Mouse (Mus musculus) cerebellum, adult (tissue): ENCODE results near the gene Ddx6.
"Not testable (repeated sequence)": the region's sequence is repeated elsewhere in the genome, so short reads cannot be mapped to it uniquely, and the experiment has no call there.

Experiments used
- ATAC-seq: cut with Nextera tagmentation; 2 replicates; pipeline ENCODE4 v1.9.2; 2017; ENCODE audit warnings: mild to moderate bottlenecking, moderate library complexity, mixed read lengths; ENCODE audit not compliant: insufficient number of reproducible peaks, low FRiP score, low TSS enrichment

Ddx6 gene

DNA sequence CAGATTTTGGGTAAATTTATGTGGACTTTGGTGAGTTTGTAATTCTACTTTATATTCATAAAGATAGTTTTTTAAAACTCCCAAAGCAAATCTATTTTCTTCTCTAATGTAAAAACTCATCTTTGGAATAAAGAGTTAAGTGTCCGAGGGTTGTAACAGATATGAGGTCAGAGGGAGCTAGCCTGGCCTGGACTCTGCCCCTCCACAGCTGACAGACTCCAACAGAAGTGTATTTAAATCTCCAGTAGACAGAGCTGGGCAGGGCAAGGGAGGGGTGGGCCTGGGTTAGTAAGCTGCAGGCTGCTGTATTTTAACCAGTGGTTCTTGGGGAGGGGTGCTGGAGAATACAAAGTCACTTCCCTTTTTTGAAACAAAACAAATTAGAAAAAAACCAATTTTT lies 35.3 kb downstream of the Ddx6 start:
- not testable (repeated sequence) for ATAC-seq

DNA sequence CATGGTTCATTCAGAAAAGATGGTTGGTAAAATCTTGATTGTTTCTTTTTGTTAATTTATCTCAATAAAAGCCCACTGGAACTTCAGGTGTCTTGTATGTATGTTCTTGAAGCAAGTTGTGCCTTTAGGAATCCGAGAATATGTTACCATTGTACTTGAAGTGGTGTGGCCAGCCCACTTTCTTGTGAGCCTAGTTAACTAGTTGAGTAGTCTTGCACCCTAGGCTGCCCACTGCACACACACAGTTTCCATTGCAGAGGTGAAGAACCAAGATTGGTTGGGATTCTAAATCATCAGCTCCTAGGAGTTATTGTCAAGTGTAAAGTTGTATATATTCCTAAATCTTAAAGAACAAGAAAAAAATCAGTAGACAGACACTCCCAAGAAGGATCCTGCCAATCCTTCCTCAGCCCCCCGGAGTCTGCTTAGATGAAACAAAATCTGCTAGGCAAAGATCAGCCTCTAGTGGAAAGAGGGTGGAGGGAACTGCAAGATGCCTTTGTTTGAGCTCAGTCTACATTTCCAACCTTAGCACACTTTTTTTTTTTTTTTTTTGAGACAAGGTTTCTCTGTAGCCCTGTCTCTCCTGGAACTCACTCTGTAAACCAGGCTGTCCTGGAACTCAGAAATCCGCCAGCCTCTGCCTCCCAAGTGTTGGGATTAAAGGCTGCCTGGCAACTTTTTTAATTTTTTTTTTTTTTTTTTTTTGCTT lies 36.1 kb downstream of the Ddx6 start:
- no peak for ATAC-seq

DNA sequence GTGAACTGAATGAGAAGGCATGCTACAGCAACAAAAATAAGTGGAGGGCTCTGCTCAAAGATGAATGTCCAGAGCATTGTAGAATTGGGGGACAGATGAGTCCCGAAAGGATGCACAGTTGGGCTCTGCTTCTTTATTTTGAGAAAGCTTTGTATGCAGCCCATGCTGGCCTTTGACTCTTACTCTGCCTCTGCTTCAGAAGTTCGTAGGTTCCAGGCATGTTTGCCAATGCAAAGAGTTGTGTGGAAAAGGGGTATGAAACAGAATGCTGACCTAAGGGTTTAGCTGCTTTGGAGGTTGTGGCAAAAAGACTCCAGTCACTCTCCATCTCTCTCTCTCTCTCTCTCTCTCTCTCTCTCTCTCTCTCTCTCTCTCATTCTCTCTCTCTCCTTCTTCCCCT lies 36.9 kb downstream of the Ddx6 start:
- no peak for ATAC-seq

DNA sequence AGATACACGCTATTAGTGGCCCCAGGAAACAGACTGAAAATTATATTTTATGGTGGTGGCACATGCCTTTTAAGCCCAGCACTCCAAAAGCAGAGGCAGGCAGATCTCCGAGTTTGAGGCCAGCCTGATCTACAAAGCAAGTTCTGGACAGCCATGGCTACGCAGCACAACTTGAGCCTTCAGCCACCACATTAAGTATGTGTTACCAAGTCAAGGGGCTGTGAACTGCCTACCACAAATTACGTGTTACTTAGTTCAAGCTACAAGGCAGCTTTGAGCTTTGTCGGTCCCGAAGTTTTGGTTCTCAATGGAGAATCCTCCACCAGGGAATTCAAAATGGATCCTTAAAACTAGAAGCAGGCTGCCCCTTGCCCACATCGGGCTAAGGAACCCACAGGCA lies 38.4 kb downstream of the Ddx6 start:
- ATAC-seq, result no peak

DNA sequence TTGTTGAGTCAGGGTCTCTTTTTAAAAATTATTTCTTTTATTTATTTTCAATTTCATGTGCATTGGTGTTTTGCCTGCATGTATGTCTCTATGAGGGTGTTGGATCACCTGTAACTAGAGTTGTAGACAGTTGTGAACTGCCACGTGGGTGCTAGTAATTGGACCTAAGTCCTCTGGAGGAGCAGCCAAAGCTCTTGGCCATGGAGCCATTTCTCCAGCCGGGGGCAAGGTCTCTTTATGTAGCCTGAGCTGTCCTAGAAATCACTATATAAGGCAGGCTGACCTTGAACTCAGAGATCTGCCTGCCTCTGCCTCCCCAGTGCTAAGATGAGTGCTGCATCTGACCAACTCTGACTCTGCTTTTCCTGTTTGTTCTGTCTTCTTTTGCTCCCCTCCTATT lies 39.5 kb downstream of the Ddx6 start:
- no peak for ATAC-seq

DNA sequence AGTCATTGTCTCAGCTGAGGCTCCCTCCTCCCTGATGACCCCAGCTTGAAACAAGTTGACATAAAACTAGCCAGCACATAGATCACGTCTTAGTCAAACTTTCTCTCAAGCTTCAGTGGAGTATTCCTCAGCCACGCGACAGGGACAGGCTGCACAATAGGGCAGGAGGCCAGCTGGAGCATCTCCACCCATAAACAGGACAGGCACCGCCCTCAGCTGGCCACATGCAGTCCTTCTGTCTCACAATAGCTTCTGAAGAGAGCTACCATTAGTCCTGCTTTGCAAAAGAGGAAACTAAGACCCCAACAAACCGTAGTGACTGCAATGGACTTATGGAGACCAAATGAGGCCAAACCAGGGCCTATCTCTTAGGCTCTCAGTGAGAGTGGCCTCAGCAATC lies 40.8 kb downstream of the Ddx6 start:
- ATAC-seq, result no peak

DNA sequence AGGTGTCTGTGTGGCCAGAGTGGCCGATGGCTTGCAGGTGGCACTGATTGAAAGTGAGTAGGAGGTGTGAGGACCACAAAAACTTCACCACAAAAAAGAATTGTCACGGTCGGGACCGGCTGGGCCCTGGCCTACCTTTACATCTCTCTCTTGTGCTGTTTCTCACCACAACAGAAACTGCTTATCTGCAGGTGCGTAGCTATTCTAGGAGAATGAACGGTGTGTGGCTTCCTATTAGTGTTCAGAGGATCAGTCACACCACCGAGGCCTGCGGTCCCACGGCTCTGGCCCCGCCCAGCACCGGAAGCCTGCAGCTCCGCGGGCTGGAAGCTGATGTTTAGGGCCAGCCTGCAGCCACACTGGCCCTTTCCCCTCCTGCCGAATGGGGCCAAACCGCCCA lies 41.2 kb downstream of the Ddx6 start:
- no peak for ATAC-seq

DNA sequence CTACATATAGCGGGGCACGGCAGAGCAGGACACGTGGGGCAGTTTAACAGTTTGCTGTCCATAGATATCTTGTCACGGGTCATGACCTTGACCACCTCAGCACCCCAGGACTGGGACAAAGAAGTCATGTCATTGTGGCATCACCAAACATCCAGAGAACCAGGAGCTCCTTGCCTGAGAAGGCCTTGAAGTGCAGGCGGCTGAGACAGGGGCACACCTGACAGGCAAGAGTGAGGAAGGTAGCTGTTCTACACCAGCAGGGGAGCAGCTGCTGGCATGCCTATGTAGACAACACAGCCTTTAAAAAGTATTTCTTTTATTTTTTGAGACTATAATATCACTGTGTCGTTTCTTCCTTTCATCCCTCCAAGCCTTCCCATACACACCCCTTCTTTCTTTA lies 41.7 kb downstream of the Ddx6 start:
- no peak for ATAC-seq

DNA sequence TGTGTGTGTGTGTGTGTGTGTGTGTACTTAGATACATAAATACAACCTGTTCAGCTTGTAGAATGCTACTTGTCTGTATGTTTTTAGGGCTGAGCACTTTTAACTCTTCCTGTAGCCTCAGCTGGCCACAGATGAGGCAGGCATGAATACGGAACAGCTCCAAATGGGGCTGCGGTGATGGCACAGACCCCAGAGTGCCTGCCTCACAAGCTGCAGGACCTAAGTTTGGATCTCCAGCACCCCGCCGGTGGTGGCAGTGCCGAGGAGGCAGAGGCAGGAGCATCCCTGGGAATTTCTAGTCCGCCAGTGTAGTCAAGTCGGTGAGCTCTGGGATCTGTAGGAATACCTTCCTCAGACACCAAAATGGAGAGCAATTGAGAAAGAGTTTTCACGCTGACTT lies 42.3 kb downstream of the Ddx6 start:
- ATAC-seq, result no peak

DNA sequence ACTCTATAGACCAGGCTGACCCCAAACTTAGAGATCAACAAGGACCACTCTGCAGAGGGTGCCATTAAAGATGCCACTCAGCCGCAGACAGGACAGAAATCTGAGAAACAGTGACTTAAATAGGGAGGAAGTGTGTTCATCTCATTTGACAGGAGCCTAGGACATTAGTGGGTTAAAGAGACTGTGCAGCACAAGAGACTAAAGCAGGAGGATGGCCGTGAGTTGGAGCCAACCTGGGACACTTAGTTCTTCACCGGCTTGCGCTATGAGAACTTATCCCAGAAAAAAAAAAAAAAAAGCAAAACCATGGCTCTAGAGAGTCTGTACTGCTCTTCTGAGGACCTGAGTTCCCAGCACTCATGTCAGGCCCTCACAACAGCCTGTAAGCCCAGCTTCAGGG lies 43.0 kb downstream of the Ddx6 start:
- ATAC-seq, result no peak

DNA sequence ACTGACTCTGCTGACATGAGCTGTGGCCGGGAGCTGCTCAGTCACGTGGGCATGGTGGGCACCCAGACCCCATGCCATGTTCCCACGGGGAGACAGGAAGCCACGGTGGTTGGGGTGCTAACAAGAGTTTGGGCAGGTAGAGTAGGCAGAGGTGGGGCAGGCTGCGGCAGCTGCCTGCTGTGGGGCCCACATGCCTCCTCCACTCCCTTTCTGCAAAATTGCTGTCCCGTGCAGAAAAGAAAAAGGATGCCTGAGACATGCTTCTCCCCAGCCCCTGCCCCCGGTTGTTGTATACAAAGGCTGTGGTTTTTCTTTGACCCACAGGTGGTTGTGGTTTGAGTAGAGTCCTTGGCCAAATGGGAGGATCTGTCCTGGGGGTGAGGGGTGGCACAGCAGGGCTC lies 44.2 kb downstream of the Ddx6 start:
- ATAC-seq, result no peak

DNA sequence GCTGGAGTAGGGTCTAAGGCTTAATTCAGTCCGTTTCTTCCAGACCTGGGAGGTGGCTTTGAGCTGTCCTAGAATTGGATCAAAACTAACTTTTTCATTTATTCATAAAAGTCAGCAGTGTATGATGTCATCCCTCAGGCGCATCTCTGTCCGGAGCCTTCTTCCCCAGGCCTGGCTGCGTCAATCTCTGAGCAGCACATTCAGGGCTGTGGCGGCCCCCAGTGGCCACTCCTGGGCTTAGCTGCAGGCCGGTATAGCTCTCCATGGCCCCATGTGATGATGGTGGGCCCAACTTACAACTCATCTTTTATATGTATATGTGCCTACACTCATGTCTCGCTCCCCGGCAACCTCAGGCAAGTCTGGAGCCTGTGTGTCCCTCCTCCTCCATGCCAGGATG lies 47.3 kb downstream of the Ddx6 start:
- 0 out of 2 replicates have a peak, but pooled peaks have one; percentile 58 for ATAC-seq

DNA sequence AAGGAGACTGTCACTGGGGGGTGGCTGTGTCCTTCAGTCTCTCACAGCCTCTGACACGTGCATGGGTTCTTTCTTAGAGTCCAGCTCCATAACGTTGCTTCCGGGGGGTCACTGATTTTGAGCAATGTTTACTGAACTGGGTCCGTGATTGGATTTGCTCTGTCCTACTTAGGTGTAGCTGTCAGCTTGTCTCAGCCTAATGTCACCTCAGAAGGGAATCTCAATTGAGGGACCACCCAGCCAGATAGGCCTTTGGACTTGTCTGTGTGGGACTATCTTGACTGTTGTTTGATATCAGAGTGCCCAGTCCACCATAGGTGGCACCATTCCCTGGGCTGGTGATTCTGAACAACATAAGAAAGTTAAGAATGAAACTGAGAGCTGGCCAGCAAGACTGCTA lies 49.2 kb downstream of the Ddx6 start:
- ATAC-seq, result no peak

DNA sequence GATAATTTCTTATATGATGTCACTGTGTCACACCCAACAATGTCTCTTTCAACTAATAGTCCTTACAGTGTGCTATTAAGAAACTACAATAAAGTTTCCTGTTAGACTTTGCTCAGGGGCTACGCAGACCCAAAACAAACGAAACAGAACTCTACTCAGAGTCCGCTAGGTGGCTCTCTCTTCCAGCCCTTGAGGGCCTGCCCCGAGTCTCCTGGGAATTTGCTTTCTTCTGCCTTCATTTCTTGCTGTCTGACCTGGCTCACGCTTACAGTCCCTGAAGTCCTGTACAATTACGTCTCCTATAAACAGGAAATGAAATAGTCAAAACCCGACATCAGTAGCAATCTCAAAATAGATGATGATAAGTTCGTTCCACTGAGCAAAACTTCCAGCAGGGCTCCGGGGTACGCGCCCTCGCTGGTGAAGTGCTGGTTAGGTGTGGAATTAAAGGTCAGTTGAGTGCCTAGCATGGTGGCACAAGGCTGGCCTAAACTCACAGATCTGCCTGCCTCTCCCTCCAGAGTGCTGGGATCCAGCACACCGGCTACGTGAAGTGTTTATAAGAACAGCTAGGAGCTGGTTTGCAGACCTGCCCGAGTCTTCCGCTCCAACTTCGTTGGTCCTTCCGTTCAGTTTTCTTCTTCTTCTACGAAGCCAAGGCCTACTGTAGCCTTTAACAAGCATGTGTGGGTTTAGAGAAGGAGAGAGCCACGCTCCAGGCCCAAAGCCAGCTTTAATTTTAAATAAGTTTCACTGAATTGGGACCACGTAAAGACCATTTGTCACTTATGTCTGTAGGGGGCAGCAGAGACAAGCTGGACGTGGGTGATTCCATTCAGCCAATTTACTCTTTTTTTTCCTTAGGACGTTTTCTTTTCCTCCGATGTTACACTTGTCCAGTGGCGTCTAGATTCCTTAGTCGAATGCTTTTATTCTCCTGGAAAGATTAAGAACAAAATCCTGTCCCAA lies 50.7 kb downstream of the Ddx6 start:
- ATAC-seq, result no peak

DNA sequence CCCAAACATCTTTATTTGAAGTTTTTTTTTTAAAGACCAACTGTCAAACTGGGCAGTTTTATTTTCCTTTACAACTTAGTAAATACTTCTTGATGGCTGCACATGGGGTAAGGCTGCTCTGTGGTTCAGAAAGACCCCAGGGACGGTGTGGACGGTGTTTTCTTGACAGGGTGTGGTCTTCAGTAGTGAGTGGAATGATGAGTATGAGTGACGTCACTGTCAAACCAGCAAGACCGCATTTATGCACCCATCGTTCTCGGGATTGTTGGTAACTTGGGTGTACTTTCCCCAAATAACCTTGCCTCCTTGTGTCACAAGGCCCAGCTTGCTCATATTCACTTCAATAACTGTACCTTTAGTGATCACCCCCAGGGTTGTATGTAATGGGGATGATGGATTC lies 59.0 kb downstream of the Ddx6 start:
- ATAC-seq, result no peak

DNA sequence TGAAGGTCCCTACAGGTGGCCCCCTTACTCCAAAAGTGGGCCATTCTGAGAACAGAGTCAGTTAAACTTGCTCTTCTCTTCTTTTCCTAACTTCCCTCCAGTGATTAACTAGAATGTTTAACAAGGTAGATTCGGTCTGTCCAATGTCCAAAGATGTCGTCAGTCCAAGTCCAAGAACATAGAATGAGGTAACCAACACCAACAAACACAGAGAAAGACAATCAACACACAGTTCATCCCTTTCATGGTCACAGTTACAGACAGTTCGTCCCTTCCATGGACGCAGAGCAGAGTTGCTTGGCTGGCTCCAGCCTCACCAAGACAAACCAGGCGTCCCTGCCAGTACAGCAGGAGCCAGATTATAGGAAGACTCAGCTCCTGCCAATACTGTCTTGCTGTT lies 66.7 kb downstream of the Ddx6 start:
- no peak for ATAC-seq

DNA sequence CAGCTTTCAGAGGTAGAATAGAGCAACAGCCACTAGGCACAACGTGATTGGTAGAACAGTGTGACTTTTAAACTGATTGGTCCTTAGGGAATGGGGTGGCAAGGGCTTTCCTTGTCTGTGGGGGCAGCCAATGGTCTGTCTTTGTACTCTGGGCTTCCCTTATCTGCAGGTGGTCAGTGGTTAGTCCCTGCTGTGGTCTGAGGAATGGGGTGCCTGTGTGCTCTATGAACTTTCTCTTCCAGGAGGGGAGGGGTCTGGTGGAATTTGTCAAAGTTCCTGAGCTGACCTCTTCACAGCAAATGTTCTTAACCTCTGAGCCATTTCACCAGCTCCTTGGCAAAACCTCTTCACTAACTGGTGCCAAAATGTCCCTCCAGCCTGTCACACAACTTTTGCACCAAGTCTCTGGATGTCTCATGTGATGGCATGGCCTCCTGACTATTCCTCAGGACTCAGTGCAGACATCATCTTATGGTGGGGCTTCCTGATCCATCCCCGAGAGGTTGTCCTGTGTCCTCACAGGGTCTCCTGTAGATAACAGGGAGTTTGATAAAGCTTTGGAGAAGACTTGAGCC lies 67.7 kb downstream of the Ddx6 start:
- ATAC-seq, result no peak

DNA sequence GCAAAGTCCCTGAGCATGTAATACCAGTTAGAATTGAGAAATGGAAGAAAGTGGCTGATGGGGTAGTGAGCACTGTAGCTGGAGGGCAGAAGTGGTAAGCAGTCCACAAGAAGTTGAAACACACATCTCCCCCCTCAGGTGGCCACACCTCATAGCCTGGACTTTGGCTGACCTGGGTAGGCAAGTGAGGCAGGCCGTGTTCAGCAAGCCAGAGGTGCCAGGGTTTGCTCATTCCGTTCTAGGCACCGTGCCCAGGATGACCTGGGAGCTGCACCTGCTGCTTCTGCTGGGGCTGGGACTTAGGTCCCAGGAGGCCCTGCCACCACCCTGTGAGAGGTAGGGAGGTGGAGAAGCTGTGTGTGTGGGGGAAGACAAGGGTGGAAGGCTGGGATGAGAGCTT lies 68.3 kb downstream of the Ddx6 start, which contains the start of gene Treh:
Gene Treh (plus strand): TSS at position 229 of the 400 bp plus-strand sequence.
- no peak for ATAC-seq

DNA sequence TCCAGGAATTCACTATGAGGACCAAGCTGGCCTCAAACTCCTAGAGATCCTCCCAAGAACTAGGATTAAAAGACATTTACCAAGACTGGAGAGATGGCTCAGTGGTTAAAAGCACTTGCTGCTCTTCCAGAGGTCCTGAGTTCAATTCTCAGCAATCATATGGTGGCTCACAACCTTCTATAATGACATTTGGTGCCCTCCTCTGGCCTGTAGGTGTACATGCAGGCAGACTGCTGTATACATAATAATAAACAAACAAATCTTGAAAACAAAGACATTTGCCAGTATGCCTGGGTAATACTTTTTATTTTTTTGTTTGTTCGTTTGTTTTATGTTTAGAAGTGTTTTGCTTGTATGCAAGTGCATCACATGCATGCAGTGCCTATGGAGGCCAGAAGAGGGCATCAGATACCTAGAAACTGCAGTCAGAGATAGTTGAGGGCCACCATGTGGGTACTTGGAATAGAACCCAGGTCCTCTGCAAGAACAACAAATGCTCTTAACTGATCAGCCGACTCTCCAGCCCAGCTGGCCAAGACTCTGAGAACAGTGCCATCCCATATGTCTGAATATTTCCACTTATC lies 73.7 kb downstream of the Ddx6 start:
- no peak for ATAC-seq

DNA sequence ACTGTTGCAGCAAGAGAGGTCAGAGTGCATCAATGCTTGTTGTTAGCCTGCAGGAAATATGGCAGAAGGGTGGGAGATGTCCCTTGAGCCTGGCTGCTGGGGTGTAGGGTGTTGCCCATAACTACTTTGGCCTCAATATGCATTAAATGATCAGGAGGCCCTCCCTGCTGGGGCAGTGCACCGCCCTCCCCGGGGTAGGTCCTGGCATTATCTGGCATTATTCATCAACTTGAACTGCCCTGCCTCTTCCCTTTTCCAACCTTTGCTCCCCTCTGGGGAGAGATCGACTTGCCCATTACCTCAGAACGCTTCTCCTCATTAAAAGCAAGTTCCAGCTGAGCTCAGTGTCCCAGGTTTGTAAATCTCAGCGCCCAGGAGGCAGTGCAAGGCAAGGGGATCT lies 74.9 kb downstream of the Ddx6 start:
- ATAC-seq, result no peak

DNA sequence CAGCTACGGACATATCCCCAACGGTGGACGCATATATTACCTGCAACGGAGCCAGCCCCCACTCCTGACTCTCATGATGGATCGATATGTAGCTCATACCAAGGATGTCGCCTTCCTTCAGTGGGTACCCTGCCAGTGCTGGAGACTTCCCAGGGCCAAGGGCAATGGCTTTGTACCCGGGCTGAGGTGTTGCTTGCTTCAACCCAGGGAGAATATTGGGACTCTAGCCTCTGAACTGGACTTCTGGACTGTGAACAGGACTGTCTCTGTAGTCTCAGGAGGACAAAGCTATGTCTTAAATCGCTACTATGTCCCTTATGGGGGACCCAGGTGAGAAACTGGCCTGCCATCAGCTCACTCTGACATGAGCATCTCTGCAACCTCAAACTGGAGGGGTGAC lies 78.4 kb downstream of the Ddx6 start:
- ATAC-seq, result no peak
